Mouse (Mus musculus) lung, postnatal 10 days (tissue): Measurements from ENCODE around the gene Elmo1.

Experiments
- DNase-seq: peaks from one replicate; pipeline ENCODE4 v3.0.0; 2021

Elmo1 gene

GRCm38 (mm10) chr13:20090133-20090710 is at the start of gene Elmo1:
TSS of gene Elmo1 (plus strand) at chr13:20090596.
- DNase-seq = peak; percentile 89

DNA sequence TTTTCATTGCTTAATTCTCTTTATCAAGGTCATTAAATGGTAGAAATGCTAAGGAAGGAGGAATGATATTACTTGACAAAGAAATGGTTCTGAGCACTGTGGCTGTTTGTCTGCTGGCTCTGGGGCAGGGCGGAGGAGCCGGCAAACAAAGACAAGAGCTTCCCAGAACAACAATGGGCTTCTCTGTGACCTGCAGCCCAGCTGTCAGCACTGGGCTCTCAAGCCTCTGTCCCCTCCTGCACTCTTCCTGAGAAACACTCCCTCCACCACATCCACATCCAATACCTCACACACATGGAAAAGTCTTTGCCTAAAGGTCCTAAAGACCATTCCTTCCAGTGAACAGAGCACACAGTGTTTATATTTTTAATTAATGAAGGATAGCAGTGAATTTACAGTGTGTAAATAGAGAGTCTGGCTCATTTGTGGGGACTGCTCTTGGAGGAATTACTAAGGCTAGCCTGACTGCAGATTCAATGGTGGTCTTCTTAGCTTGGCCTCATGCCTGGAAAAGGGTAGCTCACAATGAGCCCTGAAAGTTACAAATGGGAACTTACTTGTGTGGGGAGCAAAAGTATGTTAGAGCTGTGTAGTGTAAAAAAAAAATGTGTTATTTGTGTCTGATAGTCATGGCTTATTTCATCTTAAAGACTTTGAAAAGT is 49.1 kb upstream of the Elmo1 start:
- no peak for DNase-seq

- no peak for DNase-seq
Observed at GRCm38 (mm10) chr13:20042856-20043255, 47.5 kb upstream of the Elmo1 start.

DNA sequence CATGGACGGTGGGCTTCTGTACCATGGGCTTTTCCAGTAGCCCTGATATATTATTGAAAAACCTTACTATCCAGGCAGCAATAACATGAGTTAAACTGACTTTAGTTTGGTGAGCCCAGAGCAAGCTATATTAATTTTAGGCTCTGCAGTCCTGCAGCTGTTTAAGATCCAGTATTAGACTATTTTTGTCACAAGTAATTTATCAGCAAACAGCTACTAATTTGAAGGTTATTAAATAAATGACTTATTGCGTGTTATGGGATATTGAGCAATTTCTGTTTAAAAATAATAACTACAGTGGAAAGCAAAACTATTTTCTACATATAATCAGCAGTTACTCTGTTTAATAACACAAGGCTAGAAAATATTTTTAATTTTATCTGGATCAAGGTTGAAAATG is 45.0 kb upstream of the Elmo1 start:
- no peak for DNase-seq

- peak; percentile 70 for DNase-seq
Observed at GRCm38 (mm10) chr13:20045836-20046235, 44.6 kb upstream of the Elmo1 start.

GRCm38 (mm10) chr13:20046406-20046805 is 44.0 kb upstream of the Elmo1 start:
- DNase-seq = peak; percentile 52

DNA sequence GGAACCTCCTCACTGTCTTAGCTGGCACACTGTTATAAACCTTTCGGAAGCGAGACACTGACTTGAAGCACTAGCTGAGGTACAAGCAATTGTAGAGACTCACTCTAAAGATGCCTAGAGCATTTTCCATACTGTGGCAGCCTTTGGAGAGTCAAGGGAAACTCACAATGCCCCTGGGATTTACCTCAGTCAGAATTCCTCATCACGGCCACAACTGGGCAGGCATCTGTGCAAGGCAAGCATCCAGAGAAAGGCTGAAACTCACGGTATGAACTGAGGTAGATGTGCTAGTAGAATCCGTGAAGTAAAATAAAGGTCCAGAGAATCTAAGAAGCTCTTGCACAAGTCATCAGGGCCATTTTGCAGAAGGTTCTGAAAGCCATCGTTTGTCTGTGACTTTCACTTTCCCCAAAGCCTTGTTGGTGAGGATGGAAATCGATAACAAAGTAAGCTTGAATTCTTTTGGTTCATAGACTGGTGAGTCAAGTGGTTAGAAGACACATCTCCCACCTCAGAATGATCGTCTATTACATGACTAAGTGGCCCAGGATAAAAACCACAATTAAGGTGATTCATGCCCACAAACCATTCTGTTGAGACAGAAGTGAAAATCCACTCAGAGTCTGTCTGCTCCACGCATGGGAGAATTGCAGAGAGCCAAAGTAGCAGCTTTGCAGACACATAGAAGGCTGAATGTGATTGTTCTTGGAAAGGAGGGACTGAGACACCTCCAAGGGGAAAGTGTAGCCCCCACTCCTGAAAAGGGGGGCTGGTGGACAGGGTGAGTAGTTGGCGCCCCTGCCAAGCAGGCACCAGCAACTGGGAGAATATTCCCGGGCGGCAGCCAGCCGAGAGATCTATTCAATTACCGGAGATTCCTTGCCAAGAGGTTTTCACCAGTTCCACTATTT is 42.2 kb upstream of the Elmo1 start:
- DNase-seq = no peak

GRCm38 (mm10) chr13:20048837-20049160 is 41.6 kb upstream of the Elmo1 start:
- DNase-seq = no peak

GRCm38 (mm10) chr13:20049654-20050053 is 40.7 kb upstream of the Elmo1 start:
- DNase-seq = no peak

DNA sequence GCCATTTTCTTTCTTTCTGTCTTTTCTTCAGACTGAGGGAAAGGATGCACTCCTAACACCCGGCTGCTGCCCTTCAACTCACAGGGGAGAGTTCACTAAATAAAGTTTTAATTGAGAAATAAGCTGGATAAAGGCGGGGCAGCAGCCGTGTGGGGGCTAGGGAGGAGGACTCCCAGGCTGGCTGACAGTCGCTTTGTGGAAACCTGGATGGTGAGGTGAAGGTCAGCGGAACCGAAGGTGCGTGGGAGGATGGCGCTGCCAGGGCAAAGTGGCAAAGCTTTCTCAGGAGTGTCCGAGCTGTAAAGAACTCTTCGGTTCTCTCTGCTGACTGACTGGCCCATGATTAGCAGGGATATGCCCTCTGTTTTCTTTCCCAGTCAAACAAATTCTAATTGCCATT is 40.2 kb upstream of the Elmo1 start:
- DNase-seq = no peak

DNA sequence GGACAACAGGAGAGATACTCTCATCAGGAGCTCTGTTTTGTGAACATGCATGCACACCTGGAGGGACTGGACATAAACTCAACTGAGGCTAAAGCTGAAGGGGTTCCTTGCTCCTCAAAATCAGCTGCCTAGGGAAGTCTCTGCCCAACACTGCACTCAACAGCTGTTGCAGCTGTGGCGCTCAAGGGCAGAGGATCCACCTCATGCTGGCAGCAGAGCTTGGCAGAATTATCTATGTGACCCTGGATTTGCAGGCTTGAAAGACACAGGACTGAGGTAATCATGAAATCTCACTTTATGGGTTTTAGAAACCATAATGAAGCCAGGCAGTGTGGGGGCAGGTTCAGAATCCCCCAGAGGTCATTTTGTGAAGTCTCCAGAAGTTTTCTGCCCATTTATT is 32.5 kb upstream of the Elmo1 start:
- no peak for DNase-seq

DNA sequence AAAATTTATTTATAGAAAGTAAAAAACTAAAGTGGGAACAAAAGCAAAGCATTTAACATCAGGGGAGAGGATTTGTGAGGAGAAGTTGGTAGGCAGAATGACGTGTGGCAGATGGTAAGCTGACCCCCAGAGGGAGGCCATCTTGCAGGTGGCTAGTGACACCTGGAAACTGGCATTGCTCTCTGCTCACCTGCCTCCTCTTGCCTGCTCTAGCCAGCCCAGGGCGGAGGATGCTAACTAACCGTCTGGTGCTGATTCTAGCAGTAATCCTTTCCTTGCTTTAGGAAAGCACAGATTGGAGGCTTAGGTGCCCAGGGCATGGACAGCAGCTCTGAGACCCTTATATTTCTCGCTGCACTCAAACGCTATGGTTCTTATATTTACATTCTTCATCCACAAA is 29.4 kb upstream of the Elmo1 start:
- no peak for DNase-seq

- no peak for DNase-seq
Observed at GRCm38 (mm10) chr13:20063331-20063730, 27.1 kb upstream of the Elmo1 start.

DNA sequence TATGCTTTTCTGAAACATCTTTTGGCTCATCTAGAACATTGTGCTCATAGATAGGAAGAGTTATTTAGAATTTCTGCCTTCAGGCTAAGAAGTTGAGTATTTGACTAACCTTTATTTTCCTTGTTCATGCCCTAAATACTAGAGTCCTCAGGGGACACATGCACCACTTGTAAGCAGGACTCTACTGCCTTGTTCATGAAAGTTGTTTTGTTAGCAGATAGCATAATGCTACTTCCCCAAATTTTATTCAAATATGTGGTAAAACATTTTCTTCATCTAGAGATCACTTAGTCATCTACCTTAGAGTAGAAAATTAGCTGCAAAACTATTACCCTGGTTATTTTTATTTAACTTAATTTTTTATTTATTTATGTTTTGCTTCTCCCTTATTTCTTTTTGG is 18.4 kb upstream of the Elmo1 start:
- no peak for DNase-seq

GRCm38 (mm10) chr13:20072994-20073393 is 17.4 kb upstream of the Elmo1 start:
- no peak for DNase-seq

DNA sequence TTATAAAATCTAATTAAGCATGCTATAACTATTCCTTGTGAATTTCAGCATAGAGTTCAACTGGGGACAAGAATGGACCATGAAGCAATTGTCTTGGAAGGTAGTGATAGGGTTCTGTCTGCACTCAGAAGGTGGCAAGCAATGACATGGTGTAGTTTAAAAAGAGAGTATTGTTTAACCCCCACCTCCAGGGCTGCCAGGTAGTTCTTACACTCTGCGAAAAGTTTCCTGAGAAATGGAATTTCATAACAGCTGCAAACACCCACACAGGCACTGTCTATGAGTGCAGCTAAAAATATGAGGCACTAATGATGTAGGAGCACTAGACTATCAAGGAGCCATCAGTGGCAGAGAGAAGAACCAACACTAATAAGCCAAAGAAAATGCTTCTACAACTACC is 13.9 kb upstream of the Elmo1 start:
- DNase-seq = no peak

DNA sequence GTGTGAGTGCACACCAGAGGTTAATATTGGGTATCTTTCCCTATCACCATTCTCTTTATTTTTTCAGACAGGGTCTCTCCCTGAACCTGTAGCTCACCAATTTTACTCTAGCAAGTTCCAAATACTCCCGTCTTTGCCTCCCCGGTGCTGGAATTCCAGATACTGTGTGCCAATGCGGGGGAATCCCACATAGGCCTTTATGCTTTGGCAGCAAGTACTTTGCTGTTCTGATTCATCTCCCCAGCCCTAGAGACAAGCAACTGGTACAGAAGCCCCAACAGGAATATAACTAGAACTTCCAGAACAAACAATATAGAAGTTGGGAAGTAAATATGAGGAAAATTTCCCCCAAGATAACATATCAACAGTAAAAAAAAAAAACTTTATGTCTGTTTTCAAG is 13.2 kb upstream of the Elmo1 start:
- DNase-seq = no peak

DNA sequence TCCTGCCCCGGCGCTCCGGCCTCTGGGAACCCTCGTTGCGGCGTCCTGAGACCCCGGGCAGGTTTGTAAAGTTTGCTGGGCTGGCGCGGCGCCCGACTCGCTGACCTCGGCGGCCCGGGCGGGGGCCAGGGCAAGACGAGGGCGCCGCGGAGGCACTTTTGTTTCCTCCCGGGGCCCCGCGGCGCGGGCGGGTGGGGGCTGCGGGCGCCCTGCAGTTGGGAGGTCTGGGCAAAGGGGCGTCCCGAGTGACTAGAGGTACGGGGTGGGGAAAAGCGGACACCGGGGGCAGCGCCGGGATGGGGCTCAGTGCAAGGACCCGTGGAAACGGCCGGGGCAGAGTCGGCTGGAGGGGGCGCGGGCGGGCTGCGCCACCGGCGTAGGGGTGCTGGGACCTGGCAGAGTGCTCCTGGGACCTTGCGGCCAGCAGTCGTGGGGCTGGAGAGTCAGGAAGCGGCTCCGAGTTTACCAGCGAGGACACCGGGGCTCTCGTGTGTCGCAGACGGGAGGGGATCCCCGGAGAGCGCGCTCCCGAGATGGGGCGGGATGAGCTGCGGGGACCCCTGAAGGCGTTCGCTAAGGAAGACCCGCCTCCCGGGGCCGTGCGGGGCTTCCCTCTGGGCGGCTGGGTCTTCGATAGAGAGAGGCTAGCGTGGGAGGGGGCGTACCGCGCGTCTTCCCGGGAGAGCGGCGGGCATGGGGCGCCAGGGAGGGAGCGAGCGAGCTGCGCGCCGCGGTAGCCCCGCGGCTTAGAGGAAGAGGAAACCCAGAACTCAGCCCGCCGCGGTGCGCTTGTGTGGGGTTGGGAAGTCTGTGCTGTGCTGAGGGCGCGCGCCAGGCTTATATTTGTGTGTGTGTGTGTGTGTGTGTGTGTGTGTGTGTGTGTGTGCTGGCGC is 561 bp downstream of the Elmo1 start:
- DNase-seq = peak; percentile 72

GRCm38 (mm10) chr13:20091604-20091926 is 1.2 kb downstream of the Elmo1 start:
- no peak for DNase-seq

DNA sequence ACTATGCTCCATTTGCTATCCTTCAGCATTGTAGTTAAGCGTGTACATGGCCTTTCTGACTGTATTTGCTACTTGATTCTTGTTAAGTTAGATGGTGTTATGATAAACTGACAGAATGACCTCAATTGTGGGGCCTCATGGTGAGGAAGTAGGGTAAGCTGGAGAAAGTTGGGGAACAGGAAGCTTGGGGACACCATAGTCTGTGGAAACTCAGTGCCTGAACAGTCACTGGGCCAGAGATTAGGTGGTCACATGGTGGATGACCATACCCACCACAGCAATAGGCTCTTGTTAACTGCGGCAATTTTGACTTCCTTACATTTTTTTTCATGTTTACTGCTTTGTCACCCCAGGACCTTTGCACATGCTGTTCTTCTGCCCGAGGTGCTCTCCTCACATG is 1.9 kb downstream of the Elmo1 start:
- no peak for DNase-seq

DNA sequence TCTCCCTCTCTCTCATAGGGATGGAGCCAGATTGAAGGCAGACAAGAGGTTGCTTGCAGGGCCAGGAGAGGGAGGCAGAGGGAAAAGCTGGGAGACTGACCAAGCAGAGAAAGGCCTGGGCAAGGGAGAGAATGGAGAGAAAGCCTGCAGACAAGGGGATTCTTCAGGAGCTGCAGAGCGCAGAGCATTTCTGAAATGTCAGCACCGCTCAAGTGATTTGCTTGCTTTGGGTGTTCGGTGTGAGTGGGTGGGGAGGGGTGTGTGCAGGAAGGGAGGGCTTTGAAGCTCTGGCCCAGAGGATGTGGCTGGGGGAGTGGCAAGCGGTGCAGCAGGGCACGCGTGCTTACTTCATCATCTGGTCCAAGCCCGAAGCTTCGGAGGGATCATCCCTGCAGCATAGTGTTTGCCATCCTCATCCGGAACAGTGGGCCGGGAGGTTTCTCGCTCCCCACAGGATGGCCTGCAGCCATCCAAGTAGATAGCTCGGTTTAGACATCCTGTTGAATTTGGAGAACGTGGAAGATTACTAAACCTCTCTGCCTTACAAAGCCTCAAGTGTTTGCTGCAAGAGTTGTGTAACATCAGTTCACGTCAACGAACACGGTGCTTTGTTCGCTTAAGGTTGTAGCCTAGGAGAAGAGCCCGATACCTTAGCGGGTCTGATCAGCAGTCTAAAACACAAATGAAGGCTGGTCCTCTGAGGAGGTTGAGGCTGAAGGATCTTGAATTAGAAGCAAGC is 3.1 kb downstream of the Elmo1 start:
- peak; percentile 81 for DNase-seq

DNA sequence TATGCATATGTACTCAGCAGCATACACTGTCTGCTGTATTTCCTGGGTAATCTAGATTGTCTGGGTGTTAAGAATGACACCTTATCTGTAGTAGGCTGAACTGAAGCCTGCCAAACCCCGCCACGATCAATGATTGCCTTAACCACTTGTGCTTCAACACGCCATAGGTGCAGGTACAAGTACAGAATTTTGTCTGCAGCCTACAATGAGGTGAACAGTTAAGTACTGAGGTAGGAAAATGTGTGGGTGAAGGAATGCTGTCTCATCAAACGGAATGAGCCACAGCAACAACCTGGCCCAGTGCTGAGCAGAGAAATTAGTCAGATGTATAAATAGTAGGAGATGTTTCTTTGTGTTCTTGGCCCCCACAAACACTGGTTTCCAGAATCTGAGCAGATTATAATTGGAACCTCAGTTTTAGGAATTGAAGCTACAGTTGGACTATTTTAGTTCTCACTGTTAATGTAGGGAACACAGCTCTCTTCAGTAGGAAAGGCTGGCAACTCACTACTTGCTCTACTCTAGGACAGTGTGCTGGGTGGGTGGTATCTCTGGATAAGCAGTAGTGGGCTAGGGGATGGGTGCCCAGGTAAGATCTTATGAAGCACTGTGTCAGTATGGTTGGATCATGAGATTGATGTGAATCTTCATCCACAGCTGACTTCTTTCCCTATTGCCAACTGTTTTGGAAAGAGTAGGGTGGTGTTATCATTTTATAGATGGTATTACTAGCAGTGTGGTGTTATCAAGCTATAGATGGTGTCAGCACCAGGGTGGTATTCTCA is 4.7 kb downstream of the Elmo1 start:
- no peak for DNase-seq
